Mouse (Mus musculus) embryo, embryonic 11.5 days (tissue): ENCODE data around the gene Vcp.
"Not testable (repeated sequence)": the region's sequence is repeated elsewhere in the genome, so short reads cannot be mapped to it uniquely, and the experiment has no call there.

ENCODE experiments used
- DNase-seq: peaks from one replicate; pipeline ENCODE4 v3.0.0-alpha.2; 2012; ENCODE audit warnings: low read depth, low spot score

Gene Vcp

DNA sequence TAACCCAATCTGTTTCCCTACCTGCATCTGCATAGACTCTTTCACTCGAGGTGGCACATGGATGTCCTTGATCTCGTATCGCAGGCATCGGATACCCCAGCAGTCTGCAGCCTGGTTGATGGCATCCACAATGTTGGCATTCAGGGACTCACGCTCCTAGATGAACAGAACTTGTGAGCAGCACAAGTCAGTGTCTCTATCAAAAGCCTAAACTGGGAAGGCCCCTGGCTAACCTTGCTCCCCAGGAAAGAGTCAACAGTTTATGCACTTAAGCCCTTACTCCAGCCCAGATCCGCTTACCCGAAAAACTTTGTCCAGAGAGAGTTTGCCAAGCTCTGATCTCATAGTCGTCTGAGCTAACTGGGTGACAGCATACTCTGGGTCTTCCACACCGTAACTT, 29.4 kb upstream of the Vcp start:
- no peak for DNase-seq

DNA sequence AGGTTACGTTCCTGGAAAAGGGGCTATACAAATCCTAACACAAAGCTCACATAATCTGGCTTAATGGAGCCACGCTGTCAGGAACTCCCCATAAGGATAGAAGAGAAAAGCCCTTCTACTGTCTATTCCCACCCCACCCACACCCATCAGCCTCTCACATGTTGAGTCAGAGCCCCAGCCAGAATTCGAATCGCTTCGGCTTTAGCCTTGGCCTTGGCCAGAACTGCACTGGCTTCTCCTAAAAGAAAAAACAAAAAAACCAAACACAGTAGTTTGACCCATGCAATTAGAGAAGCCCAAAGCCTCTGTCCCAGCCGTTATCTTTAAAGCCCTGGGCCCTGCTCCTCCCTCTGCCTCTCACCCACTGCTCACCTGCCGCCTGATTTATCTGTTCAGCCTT, 28.8 kb upstream of the Vcp start:
- DNase-seq = no peak

DNA sequence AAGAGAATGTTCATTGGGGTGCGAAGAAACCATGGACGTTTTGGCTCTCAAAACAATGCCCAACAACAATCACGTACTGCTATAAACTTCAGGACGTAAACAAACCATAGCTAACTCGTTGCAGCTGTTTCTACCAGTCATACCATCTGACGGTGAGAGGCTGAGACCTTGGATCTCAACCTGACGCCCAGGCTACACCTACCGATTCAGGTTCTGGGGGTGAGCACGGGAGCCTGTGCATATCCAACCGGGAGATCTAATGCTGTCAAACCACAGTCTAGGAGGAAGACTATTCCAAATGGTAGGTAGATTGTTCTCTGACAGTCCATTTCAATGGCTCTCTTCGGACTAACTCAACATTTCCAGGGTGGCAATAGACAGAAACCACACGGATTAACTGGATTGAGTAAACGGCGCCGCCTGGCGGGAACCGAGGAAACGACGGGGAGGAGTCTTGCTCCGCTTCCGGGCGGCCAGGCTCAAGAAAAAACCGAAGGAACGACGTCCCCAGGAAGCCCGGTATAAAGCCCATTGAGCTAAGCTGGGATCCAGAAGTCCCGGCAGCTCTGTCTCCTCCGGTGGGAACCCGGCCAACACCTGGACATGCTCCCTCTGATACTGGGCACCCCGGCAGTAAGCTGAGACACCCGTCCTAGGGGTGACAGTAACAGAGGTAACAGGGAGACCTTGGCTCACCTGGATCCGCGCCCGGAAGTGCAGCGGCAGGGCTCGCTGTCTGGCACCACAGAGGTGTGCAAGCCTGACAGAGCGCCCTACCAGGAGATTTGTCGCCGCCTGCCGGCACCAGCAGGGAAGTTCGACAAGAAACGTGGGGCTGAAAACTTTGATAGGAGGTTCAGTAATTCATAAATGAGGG, 25.0 kb upstream of the Vcp start, which contains the start of gene Pigo:
Gene Pigo, minus strand, starts transcription at position 736 of the 877 bp plus-strand sequence.
- DNase-seq = peak; percentile 89

DNA sequence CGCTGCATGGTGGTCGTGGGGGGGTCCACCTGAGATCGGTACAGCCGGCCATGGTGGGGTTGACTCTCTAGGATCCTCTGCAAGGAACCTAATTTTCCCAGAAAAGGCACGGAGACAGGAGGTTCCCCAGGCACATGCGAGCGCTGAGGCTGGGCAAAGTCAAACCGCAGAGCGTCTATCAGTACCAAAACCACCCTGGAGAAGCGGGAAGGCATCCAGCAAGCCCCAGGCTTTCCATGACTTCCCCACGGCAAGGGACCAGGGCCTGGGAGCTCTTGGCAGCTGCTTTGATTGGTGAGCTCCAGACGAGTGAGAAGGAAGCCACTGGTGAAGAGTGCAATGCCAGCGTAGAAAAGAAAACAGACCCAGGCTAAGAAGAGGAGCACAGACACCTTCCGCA, 24.4 kb upstream of the Vcp start:
- DNase-seq = no peak

DNA sequence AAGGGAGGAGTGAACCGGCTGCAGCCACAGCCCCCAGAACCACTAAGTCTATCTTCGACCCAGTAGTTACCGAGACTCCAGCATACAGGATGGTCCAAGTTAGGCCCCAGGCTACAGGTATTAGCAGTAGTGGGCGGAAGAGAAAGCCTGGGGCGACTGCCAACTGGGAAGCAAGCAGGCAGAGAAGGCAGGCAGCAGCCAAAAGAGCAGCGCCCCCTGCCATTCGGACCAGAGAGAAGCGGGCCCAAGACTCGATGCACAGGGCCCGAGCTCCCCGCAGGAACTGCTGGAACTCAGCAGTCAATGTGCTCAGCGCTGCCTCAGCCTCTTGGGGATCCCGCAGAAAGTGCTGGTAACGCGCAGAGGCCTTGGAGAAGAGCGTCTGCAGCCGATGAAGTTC, 21.0 kb upstream of the Vcp start:
- no peak for DNase-seq

DNA sequence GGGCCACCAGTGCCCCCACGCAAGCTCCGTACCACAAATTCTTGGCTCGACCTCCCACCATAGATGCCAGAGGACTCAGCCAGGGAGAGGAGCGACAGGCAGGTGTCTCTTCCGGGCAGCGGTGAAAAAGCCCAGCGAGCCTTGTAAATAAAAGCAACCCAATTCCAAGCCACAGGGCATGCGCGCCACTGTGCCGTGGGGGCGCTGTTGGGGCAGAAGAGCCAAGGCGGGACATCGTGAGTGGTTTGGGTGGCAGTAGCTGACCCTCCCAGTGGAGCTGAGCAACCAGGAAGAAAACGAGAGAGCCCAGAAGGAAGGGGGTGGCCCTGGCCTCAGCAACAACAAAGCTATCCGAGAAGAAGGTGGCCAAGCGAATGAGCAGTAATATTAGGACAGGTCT, 20.6 kb upstream of the Vcp start:
- no peak for DNase-seq

DNA sequence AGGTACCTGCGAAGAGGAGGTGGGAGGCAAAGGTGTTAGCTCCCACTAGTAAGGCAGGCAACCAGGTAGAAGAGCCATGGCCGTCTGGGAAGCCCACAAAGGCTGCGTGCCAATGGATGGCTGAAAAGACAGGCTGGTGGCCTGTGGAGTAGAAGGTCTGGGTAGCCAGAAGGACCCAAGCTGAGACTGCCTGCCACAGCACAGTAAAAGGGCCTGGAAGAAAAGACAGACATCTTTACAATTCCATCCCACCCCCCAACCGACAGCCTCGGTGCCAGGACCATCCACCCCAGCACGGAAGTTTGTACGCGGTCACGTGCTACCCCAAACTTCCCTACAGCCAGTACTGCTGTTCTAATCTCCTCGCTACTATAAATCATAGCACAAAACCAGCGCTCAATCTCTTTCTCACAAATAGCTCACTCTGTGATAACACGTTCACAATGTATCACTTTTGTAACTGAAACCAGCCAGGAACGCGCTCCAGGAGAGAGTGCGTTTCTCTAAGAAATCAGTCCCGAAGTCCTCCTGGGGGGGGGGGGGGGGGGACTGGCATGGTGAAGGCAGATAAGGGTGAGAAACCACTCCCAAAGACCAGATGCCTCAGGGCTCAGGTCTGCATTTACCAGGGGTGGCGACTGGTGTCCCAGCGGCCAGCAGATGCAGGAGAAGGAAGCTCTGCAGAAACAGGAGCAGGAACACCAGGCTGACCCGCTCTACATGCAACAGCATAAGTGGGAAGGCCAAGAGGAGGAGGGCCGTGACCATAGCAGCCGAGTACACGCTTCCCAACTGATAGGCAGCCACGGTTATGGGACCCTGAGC, 19.5 kb upstream of the Vcp start:
- DNase-seq = no peak

DNA sequence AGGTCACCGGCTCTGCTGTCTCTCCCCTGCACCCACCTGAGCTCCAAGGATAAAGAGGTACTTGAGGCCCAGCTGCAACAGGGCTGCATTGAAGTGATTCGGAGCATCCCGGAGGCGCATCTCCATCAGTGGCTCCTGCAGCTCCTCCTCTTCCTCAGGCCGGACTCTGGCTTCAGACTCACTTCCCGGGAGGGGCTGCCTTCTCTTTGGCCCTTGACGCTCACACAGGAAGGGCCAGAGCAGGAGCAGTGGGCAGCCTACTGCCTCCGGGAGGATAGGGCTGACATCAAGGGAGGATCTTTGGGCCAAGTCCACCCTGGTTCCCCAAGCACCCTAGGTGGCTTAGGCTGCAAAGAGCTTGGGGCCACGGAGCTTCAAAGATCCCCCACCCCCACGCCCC, 18.9 kb upstream of the Vcp start:
- DNase-seq = no peak

DNA sequence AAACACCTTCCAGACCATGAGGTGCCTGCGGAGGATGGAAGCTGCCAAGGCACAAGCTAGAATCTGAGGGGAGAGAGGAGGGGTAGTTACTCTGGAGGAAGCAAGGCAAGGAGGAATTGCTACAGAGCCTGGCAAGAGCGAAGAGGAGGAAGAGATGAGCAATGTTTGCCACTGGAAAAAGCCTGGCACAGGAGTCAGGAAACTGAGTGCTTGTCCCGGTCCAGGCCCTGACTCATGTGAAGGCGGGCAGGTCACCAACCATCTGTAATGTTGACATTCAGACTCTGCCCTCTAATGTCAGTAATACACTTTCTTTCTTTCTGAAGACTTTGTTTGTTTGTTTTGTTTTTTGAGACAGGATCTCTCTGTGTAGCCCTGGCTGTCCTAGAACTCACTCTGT, 17.8 kb upstream of the Vcp start:
- no peak for DNase-seq

DNA sequence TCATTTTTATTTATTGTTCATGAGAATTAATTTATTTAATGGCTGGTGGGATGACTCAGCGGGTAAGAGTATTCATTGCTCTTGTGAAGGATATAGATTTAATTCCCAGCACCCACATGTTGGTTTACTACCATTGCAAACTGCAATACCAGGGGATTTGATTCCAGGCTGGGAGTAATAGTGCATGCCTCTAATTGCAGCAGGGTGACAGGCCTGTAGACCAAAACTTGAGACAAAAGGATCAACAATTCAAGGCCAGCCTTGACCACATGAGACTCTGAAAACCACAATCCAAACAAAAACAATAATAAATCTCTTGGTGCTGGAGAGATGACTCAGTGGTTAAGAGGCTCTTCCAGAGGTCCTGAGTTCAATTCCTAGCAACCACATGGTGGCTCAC, 11.8 kb upstream of the Vcp start:
- DNase-seq = no peak

DNA sequence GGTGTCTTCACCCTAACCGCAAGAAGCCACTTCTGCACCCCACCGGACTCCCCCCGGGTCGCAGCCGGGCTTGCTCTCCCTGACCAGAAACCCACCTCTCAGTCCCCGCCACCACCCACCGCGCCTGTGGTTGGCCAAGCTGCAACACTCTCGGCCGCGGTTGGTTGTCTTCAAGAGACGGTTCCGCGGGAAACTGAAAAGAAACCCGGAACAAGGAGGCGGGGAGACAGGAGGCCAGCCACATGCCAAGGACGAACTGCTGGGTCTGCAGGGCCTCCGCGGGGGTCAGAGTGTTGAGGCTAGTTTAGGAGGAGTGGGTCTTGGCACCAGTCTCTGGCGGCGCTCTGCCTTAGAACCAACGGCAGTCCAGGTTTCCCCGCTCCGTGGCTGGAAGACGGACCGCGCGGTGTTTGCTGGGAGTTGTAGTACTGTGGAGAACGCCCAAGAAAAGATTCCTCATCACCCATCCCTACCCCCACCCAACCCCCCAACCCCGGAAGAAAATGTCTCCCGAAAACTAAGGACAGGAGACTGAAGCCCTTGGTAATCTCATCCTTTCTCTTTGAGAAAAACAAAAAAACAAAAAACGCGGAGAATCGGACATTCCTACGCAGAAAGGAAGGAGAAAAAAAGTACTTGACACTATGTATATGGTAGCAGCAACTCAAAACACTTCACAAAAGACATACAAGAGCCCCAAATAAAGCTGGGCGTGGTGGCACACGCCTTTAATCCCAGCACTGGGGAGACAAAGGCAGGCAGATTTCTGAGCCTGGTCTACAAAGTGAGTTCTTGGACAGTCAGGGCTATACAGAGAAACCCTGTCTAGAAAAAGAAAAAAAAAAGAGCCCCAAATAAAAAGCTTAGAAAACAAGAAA, 10.1 kb upstream of the Vcp start, which contains the start of gene Fancg:
Gene Fancg, minus strand, starts transcription at position 346 of the 878 bp plus-strand sequence.
- peak; percentile 74 for DNase-seq

DNA sequence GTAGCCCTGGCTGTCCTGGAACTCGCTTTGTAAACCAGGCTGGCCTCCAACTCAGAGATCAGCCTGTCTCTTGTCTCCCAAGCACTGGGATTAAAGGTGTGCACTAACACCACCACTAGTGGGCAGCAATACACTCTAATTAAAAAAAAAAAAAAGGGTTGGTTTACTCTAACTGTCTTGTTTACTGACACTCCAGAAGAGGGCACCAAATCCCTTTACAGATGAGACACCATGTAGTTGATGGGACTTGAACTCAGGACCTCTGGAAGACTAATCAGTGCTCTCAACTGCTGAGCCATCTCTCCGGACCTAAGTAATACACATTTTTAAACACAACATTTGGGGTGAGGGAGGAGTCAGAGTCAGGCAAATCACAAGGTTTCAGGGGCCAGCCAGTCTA, 5.5 kb upstream of the Vcp start:
- no peak for DNase-seq

DNA sequence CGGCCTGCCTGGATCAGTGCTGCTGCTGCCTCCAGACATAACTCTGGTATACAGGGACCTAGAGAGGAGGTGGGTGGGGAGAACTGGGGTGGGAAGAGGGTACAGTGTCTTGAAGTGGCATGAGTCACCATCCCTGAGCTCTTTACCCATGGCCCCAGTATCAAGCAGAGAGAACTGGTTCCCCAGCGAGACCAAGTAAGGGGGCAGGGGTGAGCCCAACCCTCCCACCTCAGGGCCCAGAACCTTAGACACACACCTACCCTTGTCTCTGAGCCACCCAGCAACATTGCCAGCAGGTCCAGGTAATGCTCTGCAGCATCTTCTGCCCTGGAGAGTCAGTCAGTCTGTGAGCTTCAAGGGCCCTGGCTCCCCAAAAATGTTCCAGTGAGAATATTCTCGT, 4.6 kb upstream of the Vcp start:
- DNase-seq = no peak

DNA sequence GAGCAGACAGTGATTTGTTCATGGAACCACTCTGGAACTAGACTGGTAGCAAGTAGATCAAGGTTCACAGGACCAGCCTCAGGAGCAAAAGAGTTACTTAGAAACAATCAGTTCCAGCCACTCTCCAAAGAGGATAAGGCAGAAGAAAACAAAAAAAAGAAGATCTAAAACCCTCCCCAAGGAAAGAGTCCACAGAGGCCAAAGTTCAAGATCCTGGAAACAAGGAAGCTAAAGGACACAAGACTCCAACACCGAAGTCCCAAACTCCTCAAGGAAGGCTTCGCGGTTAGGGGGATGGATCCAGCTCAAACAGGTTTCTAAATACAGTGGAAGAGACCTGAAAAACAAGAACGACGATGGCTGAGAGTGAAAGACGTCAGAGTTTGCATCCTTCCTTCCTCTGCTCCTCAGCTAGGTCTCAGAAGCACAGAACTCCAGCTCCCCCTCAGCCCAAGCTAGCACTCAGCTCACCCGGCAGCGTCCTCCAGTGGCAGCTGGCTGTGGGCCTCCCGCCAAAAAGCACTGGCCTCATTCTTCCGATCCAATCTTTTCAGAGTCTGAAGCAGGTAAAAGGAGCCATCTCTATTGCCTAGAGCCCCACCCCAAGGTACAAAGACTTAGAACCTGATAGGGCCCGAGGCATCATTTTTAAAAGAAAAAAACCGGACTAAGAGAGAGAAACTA, 2.6 kb upstream of the Vcp start:
- DNase-seq = no peak

DNA sequence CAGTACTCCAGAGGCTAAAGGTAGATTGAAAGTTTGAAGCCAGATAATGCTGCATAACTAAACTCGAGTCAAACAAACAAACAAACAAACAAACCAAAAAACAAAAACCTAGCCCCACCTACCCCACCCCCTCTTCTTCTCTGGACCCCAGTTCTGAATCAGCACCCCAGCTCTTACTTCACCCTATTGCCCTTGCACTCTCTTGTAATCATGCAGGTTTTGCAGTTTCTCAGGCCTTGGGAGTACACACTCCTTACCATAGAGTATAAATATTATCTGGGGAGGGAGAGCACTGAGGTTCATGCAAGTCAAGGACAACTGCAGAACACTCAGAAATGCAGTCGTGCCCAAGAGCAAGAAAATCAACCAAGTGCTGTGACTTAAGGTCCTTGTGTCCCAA, 965 bp upstream of the Vcp start:
- DNase-seq = no peak

DNA sequence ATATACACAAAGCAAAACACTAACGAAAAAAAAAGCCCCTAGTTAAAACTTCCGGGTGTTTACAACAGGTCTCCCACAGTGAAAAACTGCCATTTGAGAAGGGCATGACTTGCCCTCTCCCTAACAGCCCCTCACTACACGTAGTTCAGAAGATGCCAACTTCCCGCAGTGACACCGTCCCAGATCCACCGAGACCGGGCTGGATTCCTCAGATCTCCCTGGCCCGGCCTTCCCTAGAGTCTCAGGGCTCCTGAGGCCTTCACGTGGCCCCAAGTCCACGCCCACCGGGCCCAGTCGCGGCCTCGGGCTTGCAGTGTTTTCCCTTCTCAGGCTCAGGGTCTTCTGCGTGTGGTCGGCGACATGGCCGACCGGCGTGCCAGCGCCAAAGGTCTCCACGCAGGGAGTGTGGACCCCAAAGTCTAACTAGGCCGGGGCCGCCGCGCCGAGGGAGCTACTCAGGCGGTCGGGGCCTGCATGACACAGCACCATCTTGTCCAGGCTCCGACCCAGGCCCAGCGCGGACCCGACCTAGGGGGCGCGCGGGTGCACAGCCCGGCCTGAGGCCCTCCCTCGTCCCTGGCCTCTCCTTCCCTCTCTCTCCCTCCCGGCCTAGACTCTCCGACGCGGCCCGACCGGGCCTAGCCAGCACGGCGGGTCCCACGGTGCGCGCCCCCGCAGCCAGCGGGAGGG, 711 bp downstream of the Vcp start:
- DNase-seq = peak; percentile 61

DNA sequence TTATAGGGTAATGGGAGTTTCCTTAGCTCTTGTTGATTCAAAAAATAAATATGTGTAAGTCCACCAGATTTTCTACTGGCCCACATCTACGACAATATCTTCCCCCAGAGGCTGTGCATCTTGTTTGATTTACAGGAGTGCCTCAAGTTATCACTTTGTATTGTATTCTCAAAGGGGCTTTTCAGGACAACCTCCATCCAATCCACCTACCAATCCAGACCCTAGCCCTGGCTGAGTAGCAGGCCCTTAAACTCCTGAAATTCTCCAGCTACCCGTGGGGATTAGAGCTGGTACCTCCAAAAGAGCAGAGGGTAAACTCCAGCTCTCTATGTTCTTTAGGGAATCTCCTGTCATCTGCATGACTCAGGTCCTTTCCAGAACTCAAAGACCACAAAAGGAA, 2.3 kb downstream of the Vcp start:
- DNase-seq = no peak

DNA sequence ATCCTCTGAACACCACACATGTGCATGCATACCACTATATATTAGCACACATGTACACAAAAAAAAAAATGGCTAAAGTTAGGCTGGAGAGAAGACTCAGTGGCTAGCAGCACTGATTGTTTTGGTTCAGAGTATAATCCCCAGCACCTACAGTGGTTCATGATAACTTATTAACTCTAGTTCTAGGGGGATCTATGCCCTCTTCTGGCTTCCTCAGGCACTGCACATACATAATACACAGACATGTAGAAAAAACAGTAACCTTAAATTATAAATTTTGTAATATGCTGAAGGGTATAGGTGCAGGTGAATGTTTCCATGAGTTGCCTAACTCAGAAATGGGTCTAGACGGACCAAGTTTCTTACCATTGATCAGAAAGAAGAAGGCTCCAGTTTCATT, 12.0 kb downstream of the Vcp start:
- DNase-seq = no peak

DNA sequence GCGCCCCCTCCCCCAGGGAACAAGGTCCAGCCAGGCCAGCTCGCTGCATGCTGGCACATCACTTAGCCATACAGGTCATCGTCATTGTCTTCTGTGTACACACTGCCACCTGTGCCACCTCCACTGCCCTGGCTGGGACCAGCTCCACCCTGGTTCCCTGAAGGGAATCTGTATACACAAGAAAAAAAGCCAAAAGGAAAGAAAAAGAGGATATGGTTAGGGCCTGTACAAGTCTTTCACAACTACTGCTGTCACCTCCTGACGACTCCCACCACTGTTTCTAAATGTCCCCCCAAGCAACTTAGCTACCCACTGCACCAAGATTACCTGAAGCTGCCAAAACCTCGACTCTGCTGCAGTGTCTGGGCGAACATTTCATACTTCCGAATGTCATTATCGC, 19.8 kb downstream of the Vcp start:
- not testable (repeated sequence) for DNase-seq

DNA sequence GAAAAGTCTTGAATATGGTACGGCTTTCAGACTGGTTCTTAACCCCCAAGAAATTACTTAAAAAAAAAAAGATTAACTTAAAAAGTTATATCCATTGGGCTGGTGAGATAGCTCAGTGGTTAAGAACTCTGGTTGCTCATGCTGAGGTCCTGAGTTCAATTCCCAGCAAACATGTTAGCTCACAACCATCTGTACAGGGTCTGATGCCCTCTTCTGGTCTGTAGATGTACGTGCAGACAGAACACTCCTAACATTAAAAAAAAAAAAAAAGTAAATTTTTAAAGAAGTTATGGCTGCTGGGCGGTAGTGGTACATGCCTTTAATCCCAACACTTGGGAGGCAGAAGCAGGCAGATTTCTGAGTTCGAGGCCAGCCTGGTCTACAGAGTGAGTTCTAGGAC, 22.2 kb downstream of the Vcp start:
- no peak for DNase-seq

DNA sequence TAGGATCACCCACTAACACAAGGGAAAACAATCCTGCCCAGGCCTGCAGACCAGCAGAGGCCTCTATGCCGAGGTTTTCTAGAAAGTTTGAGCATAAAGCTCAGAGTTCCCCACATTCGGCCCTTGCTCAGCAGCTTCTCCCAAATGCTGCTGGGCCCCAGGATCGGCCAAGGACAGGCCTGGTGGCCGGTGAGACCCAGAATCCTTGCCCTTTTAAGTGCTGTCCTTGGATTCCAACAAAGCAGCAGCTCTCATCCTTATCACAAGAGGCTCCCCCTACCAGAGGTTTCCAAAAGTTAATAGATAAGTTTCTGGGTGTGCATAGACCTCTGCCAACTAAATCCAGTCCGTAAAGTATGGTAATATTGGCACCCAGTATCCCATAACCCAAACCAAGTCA, 26.4 kb downstream of the Vcp start:
- DNase-seq = no peak
